Mouse (Mus musculus) thymus, postnatal 10 days (tissue): ENCODE data around the gene Xpr1.

Experiments
- DNase-seq, 2 experiments: peaks; one replicate each; pipeline ENCODE4 v3.0.0; 2021; ENCODE audit warnings: low spot score in 2 of 2

The Xpr1 gene

DNA sequence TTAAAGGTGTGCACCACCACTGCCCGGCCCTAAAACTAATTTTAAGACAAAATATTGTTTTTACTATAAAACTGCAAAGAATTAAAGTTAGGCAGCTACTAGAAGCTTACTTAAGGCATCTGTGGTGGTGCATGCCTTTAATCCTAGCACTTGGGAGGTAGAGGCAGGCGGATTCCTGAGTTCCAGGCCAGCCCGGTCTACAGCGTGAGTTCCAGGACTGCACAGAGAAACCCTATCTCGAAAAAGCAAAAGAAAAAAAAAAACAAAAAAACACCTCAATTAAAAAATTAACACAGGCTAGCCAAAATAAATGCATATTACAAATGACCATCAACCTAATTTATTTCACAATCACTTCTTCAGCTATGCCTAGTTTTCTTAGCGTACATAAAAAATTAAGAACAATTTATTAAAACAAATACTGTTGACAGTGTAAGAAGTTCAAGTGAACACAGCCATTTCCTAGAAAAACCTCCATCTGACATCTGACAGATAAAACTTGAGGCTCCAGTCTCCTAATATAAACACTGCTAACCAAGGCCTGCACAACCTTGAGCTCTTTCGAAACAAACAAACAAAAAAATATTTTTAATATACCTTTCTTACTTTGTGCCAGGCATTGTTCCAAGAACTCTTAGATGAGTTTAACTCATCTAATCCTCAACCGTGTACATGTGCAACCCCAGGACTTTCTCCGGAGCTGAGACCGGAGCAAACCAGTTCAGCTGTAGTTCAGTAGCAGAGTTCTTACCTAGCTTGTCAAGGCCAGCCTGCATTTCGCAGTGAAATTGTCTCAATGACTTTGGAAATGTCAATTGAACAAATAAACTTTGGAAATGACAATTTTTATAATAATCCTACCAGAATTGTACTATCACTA lies 9.3 kb downstream of the Xpr1 start:
- DNase-seq: no peak

DNA sequence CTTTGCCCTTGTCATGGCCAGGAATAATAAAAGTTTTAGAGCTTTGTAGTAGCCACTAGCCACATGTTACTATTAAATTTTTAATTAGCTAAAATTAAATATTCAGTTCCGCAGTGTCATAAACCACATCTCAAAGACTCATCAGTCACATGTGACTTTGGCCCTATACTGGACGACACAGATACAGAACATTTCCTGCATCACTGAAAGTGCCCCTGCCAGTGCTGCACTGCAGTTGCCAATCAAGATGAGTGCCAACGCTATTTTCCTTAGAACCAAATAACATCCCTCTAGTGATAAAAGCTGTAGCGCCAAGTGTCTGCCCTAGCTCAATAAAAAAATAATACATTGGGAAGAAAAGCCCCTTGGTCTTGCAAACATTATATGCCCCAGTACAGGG lies 17.2 kb downstream of the Xpr1 start:
- DNase-seq: no peak

DNA sequence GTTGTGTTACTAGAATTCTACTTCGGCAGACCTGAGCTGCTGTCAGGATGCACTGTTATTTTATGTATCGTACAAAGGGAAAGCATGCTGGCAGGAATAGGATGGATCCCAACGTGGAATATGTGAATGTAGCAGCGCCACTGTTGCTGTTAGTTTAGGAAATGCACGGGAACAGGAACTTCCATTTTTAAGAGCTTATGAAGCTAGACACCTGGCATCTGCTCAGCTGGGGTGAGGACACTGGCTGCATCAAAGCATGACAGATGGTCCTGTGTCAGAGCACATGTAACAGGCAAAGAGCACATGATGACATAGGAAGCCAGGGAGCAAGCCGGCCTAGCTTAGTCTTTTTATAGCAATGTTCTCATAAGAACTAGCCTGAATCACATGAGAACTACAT lies 22.4 kb downstream of the Xpr1 start:
- DNase-seq: peak; percentile 35 to 44

DNA sequence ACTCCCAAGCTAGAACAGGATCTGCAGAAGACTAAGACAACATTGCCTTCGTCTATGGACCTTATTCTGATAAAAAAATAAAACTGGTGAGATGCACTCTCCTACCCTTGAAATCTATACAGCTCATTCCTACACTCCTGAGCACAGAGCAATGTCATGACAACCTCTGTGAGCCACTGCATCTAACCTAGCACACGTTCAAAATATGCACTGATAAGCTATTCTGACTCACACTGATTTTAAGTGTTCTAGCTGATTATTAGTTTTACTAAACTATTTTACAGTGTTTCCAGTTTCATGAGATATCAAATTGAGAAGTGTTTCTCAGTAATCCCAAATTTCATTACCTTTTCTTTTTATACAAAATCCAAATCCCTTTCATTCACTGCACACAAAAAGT lies 23.2 kb downstream of the Xpr1 start:
- DNase-seq: no peak

DNA sequence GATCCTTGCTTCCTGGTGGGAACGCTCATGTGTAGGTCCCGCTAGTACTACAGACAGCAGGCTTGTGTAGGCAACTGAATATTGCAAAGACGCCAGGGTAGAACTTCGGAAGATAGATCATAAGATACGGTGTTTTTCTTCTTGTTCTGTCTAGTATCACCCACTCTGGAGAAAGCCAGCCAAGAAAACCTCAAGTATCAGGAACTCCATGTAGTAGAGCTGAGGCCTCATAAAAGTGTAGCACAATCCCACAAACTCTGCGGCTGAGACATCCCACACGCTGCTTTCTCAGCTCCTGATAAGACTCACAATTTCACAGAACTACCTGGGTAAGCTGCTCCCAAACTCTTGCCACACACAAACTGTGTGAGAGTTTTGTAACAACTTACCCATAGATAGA lies 24.4 kb downstream of the Xpr1 start:
- DNase-seq: no peak

DNA sequence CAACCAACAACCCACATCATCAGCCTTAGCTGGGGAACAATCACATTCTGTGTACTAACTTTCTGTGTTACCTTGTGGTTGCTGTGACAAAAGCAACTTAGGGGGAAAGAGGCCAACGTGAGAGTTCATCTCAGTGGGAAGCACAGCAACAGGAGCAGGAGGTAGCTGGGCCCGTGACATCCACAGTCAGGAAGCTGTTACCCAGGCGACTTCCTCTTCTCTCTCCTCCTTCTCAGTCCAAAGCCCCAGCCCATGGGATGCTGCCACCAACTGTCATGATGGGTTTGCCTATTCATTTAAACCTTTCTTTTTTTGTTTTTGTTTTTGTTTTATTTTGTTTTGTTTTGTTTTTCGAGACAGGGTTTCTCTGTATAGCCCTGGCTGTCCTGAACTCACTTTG lies 25.7 kb downstream of the Xpr1 start:
- DNase-seq: no peak

DNA sequence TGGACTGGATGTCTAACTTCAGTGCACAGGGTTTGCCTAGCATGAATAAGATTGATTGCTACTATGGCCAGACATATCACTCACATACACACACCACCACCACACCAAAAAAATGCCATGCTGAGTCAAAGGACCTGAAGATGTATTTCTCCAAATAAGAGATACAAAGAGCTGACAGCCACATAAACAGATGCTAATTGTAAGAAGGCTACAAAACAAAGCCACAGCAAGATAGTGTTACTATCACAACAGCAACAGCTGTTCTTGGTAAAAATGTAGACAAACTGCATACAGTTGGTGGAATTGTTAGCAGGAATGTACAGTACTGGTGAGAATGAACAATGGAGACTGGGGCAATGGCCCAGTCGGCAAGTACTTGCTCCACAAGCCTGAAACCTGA lies 28.8 kb downstream of the Xpr1 start:
- DNase-seq: no peak

DNA sequence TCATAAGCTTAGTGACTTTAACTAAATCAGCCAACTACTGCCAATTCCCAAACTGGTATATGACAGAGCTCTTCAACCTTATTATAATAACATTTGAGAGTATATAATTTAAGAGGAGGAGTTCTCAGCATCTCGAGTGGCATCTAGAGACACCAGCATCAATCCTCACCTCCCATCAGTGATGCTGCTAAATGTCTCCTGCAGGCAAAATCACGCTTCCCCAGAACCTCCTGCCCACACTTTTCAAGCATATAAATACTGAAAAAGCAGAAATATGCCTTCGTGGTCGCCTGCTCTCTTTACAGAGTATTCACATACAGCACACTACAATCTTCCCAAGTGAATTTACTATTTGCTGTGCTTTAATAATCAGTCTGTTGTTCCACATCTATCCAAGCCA lies 30.7 kb downstream of the Xpr1 start:
- DNase-seq: no peak

DNA sequence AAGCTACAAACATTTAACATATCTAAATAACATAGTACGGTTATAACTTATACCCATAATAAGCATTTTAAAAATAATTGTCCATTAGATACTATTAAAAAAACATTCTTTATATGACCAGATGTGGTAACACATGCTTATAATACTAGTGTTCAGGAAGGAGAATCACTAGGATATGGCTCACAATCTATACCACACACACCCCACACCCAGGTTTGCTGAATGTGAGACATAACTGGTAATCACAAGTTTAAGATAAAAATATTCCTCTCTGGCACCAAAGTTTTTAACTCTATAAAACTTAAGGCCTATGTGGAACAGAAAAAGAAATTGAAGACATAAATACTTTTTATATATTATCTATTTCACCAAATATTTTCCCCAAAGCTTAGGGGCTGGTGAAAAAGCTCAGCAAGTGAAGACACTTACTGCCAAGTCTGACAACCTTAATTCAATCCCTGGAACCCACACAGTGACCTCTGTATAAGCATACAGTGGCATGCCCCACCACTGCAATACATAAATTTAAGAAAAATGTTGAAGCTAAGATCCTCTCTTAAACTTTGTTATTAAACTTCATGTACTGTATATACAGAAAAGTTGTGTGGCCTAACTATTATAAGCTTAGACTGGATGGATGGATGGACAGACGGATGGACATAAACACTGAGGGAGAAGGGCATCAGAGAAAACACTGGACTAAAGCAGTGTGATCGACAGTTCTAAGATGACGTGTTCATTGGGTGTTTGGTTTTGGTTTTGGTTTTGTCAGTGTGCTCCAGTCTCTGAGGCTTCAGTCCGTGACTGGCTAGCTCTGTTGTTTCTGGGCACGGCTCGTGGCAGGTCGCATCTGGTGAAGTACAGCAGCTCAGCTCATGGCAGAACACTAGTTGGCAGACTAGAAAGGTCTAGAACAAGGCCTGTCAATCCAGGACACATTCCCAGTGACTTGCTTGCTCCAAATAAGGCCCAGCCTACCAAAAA lies 33.6 kb downstream of the Xpr1 start:
- DNase-seq: no peak

DNA sequence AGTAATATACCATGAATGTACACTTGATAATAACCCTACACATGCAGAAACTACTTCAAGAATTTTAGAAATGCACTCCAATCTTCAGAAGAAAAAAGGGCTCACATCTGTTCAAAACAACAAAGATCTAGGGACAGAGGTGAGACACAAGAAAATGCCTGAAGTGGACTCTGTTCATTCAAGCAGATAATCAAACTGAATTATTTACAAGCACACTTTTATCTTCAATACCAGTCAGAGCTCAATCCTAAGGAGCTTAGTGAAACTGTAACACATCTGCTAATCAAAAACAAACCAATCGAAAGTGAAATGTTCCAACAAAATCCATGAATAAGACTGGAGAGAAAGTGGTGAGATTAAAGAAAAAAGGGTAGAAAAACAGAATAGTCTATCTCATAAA lies 35.3 kb downstream of the Xpr1 start:
- DNase-seq: no peak

DNA sequence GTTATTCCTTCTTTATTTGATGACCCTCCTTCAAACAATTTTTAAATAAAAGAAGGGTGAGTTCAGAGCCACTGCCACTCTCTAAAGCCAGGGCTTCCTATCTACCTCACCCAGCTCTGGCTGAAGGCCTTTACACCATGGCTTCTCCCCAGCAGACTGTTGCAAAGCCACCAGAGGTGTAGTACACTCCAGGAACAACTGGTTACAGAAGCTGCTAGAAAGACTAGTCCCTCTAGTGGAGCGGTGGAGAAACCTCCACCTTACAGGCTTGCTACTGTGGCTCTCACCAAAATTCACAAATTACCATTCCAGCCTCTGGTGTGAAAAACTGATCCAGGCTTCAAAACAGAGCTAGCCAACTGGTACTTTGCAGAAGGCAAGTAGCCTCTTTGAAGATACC lies 37.9 kb downstream of the Xpr1 start:
- no peak for DNase-seq

DNA sequence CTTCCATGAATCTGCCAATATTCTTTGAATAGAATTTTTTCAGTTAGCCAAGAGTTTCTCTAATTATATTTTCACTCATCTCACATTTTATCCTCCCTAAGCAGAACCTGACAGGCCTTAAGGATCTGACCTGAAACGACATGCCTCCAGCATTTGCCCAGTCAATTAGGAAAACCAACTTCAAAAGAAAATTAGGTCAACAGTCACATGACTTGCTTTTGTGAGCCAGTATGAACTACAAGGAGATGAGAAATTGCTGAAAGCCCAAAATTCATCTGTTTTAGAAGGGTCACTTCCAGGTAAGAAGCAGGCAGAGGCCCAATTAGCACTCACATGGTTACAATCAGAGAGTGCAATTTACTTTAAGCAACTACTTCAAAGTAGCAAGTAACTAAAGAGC lies 44.4 kb downstream of the Xpr1 start:
- no peak for DNase-seq

DNA sequence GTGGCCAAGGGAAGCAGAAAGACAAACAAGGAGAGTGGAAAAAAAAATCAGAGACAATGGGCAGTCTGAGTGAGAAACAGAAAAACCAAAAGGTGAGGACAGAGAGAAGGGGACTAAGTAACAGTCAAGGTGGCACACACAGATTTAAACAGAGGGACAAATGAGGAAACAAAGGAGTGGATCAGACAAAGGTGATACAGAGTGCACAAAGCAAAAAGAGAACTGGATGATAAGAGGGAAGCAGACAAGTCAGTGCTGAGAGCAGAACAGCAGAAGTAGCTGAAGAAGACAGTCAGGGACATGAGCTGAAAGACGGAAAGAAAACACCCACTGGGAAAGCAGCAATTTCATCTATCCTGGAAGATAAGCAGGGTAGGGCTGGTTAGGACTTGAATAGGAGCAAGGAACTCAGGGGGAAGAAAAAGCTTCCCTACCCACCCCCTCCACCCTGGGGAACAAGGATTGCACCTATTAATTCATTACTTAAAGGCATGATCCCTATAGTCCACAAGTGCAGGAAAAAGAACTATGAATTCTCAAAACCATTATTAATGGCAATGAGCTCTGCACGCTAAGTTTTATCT lies 47.0 kb downstream of the Xpr1 start:
- no peak for DNase-seq

DNA sequence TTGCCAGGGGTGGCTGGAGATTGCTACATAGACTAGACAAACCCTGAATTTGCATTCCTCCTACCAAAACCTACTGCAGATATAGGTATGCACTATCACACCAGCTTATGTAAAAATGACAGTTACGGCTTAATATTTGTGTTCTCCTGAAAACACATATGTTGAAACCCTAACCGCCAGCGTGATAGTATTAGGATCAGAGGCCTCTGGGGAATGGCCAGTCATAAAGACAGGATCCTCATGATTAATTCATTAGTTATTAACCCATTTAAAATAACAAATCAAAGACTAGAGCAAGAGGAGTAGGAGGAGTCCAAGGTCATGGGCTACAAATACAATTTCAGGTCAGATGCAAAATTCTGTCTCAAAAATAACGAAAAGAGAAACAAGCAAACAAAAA lies 50.8 kb downstream of the Xpr1 start:
- DNase-seq: no peak

DNA sequence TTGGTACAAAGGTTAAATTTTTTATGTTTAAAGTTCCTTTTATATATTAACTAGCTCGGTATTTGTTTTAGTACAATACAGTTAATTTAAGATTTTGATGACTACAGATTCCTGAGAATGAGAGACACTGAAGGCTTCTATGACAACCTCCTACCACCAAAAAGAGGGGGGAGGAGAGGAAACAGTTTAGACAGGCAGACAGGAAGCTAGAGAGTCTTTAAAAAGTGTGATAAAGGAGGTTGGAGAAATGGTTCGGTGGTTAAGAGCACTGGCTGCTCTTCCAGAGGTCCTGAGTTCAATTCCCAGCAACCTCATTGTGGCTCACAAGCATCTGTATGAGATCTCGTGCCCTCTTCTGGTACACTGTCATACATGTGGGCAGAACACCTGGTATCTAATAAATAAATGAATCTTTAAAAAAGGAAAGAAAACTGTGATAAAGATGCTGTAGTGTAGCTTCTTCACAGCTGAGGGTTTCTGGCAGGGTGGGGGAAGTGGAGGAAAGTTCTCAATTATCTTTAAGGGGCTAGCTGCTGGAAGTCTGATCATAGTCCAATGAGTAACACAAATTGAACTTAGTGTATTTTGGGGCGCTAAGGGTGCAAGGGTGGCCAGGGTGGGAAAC lies 55.6 kb downstream of the Xpr1 start:
- DNase-seq: no peak

DNA sequence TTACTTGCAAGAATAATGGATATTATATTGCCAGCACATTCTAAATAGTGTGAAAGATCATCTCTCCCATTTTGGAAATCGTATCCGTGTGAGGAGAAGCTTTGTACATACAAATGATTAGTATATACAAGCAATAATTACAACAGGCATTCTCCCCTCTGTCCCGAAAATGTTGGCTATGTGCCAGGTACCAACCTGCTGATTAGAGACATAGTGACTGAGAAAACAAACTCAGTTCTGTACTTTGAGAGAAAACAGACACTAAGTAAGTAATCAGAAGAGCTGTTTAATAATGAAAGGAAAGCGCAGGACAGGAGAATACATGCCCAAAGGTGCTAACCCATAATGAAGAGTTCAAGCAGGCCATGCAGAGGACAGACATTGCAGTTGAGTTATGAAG lies 64.1 kb downstream of the Xpr1 start:
- no peak for DNase-seq

DNA sequence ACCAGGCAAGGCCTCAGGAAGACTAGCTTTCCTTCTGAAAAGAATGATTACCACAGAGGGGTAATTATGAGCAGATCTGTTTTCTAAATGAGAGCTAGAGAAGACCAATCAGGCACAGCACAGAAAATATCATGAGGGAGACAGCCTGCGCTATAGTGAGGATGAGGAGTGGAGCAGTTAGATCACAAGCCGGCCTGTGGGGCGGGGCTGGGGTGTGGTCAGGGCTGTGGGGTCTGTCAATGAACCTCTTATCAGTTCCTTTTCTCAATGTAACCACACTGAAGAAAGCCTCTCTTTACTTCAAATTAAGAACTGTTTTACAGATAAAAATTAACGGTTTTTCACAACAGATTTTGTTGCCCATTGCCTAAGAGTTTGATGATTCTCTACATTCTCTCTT lies 65.7 kb downstream of the Xpr1 start:
- no peak for DNase-seq

DNA sequence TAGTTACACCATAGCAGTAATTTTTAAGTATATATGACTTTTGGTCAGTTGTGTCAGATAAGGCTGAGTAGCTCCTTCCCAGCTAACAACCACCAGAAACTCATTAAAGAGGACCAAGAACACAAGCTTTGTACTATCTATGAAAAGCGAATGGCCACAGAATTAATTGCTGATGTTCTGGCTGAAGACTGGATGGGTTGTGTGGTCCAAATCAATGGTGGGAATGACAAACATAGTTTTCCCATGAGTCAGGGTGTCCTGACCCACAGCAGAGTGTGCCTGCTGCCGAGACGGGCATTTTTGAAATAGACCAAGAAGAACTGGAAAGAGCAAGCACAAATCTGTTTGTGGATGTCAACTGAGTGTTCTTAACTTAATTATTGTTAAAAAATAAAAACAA lies 68.7 kb downstream of the Xpr1 start:
- DNase-seq: no peak

DNA sequence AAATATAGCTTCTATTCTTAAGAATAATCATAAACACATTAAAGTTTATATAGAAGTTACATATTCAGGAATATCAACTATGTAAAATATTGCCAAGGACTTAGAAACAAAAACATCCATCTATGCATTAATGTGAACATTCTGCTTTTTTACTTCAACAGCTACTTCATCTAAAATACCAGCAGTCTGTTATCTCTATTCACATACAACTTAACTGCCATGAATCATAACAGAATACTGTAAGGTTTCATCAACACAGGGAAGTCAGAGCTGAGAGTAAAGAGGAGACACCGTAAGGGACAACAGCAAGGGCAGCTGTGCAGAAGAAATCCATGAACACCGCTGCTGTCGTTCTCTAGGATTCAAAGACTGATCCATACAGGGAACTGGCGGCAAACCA lies 69.9 kb downstream of the Xpr1 start:
- DNase-seq: no peak

DNA sequence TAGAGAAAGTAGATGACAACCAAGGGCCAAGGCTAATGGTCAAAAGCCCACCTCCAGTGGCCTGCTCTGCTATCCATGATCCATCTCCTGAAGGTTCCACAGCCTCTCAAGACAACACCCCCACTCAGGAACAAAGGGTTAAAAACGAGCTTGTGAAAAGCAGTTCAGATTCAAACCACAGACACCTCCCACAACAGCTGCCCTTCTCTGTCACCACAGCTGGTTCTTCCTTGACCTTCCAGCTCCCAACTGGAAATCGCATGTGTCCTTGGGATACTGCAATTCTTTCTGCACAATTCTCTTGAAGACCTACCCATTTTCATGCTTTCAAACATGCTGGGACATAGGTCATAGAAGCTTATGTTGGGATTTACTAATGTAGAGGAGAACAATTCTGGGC lies 73.2 kb downstream of the Xpr1 start:
- DNase-seq: no peak

DNA sequence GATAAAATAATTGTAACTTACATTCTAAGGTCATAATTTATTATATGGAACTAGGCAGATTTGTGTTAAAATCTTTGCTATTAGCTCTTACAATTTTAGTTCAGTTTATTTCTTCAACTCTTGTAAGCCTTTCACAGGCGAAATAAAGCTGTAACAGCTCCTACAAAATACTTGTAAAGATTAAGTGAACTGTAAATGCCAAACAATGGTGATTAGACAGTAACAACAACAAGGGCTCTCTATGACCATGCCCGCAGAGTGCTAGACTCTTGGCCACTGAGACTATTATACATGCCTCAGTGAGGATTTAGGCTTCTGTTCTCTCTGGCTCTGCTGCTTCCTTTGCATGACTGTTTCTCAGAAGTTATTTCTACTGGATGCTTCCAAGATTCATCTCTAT lies 77.6 kb downstream of the Xpr1 start:
- DNase-seq: no peak

DNA sequence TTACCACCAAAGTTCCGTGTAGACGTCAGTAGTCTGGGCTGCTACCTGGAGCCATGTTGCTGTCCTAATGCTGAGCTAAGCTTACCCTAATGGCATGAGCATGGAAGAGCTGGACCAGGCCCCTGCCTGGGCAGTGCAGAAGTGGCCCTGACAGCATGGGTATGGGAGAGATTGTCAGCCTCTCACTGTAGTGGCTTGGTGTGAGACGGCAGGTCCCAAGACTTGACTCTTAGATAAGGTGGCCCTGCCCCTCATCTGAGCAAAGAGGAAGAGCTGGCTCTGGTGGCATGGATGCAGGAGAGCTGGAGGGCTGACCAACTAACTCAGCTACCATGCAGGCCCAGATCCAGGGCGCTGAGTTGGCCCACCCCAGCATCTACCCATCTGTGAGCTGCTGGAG lies 79.9 kb downstream of the Xpr1 start:
- DNase-seq: no peak
